Mouse (Mus musculus) cerebellum, adult 2 months (tissue): Measurements from ENCODE around the gene Rogdi.

Experiments
- CTCF ChIP-seq: fragments of 200-500 bp; IDR thresholded peaks from 2 replicates; pipeline ENCODE4 v1.5.1; 2011; ENCODE audit warnings: low read depth, mild to moderate bottlenecking, control low read depth, low read length, moderate library complexity, borderline replicate concordance; ENCODE audit not compliant: insufficient read depth
- POLR2A ChIP-seq: fragments of 200-500 bp; IDR thresholded peaks from 2 replicates; pipeline ENCODE4 v1.6.1; 2011; ENCODE audit warnings: low read length, control low read depth, borderline replicate concordance; ENCODE audit not compliant: insufficient read depth

DNA sequence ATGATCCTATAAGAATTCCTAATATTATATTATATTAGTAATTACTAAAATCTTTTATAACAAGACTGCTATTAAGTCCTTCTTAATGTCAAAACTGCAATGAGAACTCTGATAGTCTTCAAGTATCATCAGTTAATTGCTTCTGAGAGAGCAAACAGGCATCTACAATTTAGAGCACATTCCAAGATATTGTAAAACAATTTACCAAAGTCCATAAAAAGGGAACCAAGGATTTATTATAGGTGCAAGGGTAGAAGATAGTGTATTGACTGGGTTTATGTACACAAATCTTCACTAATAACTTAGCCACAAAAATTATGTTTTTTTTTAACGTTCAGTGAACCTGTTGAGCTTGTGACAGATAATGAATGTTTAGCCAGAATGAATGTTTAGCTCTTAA is 14.4 kb downstream of the Rogdi start:
- no peak for TF ChIP-seq POLR2A
- TF ChIP-seq CTCF, result no peak
